Mouse (Mus musculus) midbrain, embryonic 14.5 days (tissue): ENCODE results near the gene Dhx37. TPM values are rescaled to one million over a fixed set of nuclear protein-coding genes. Genes with fewer than 3 reads are reported as not detected.

Experiments used
- ATAC-seq: fragments of 200-750 bp; cut with Nextera tagmentation; 2 replicates; pipeline ENCODE4 v1.8.0; 2017; ENCODE audit warnings: moderate number of reproducible peaks, moderate library complexity; ENCODE audit not compliant: low FRiP score, low TSS enrichment
- DNase-seq: peaks from one replicate; pipeline ENCODE4 v3.0.0-alpha.2; 2015
- H3K27ac ChIP-seq: fragments of 300-500 bp; sonication (generic); replicated peaks from 2 replicates; pipeline ENCODE4 v1.5.1; 2014; ENCODE audit warnings: mild to moderate bottlenecking, low read depth, low read length, moderate library complexity
- H3K27me3 ChIP-seq: fragments of 300-500 bp; sonication (generic); 2 replicates; pipeline ENCODE4 v1.6.1; 2014; ENCODE audit warnings: low read length, control low read depth, mixed read lengths; ENCODE audit not compliant: control insufficient read depth, insufficient read depth
- H3K36me3 ChIP-seq: fragments of 300-500 bp; sonication (generic); 2 replicates; pipeline ENCODE4 v1.6.1; 2014; ENCODE audit warnings: low read length, control low read depth; ENCODE audit not compliant: control insufficient read depth, insufficient read depth
- H3K4me1 ChIP-seq: fragments of 300-500 bp; sonication (generic); 2 replicates; pipeline ENCODE4 v1.6.1; 2014; ENCODE audit warnings: mild to moderate bottlenecking, antibody characterized with exemption, low read length, control low read depth; ENCODE audit not compliant: control insufficient read depth, insufficient read depth
- H3K4me2 ChIP-seq: fragments of 300-500 bp; sonication (generic); 2 replicates; pipeline ENCODE4 v1.6.1; 2014; ENCODE audit warnings: mild to moderate bottlenecking, low read length, moderate library complexity
- H3K4me3 ChIP-seq: fragments of 300-500 bp; sonication (generic); replicated peaks from 2 replicates; pipeline ENCODE4 v1.5.1; 2014; ENCODE audit warnings: low read depth, low read length
- H3K9ac ChIP-seq: fragments of 300-500 bp; sonication (generic); replicated peaks from 2 replicates; pipeline ENCODE4 v1.6.1; 2014; ENCODE audit warnings: mild to moderate bottlenecking, low read length, moderate library complexity
- H3K9me3 ChIP-seq: fragments of 300-500 bp; sonication (generic); 2 replicates; pipeline ENCODE4 v1.6.1; 2016; ENCODE audit warnings: low read length, control low read depth, mixed read lengths; ENCODE audit not compliant: control insufficient read depth
- WGBS: fragments of 180-500 bp; shearing (Covaris S2); extraction: QIAGEN DNeasy Blood & Tissue Kit; methylation state at CpG from one replicate; pipeline ENCODE4 v1.1.7; 2014; 5-methylcytosine and 5-hydroxymethylcytosine counted together
- polyA plus RNA-seq: library from polyadenylated mRNA; unstranded; fragments of >200 nt; fragmentation: Nextera tagmentation; extraction: Ambion mirVana; gene quantifications from 2 replicates; pipeline ENCODE4 v1.2.1, GENCODE M21; 2014

Gene Dhx37
- polyA plus RNA-seq, 1 experiment from 2014 or later = 9.8 TPM

DNA sequence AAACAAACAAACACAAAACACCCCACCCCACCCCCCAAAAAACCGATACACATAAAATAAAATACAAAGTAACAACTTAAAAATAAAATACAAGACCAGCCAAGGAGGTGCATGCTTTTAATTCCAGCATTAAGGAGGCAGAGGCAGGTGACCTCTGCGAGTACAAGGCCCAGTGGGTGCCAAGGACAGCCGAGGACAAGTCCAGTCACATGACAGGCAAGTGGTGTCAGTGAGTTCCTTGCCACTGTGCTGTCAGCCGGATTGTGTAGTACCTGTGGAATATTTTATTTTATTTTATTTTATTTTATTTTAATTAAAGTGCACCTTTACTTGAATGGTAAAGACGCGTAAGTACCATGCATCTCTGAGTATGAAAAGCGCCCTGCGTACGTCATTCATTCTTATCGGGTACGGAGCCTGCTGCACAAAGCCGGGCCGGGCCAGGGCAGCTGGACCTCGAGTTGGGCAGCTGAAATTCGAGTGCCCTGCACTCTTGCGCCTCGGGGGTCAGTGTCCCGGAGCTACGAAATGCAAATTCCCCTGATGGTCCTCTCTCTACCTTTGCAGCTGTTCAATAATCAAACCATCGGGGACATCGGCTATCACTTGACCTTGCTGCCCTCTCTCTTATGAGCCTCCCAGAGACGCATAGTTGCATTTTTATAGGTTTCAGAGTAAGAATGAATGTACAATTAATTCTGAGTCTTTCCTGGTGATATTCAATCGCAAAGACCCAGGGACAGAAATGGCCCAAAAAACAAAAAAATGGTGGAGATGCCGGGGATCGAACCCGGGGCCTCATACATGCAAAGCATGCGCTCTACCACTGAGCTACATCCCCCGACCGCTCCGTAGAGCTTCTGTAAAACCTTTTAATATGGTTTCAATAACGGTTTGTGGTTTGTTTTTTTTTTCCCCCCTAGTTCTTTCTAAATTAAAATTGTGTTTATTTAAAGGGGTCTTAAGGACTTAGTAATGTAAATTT lies 30.1 kb downstream of the Dhx37 start:
- peaks cover 7% of the 10 kb centered on the region for H3K4me1 ChIP-seq
- no peaks in the 10 kb centered on the region for H3K36me3 ChIP-seq
- H3K27ac ChIP-seq = peak overlapping the region; percentile 60
- peak overlapping the region; percentile 32 for H3K4me3 ChIP-seq
- H3K4me2 ChIP-seq = peak overlapping the region; percentile 53
- 9% methylated on average over 31 of the region's 31 CpGs for WGBS
- peak overlapping the region; percentile 34; the same call in 1 of the 2 replicates for H3K9ac ChIP-seq
- DNase-seq (peak; percentile 89), ATAC-seq (peak; percentile 42; the same call in 1 of the 2 replicates)
- no peaks in the 10 kb centered on the region for H3K9me3 ChIP-seq
- H3K27me3 ChIP-seq = no peaks in the 10 kb centered on the region

DNA sequence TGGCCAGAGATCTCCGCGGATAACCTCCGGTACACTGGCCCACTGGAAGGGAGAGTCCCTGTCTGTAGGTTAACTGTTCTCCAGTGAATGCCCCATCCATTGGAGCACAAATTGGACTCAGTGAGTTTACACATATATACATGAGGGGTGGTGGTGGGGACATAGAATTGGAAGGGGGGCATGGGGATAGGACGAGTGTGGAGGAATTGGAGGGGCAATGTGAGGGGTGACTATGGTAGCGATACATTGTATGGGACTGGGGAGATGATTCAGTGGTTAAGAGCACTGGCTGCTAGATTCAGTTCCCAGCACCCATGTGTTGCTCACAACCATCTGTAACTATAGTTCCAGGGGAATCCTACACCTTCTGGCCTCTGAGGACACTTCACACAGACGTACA lies 30.9 kb downstream of the Dhx37 start:
- ATAC-seq = no peak

DNA sequence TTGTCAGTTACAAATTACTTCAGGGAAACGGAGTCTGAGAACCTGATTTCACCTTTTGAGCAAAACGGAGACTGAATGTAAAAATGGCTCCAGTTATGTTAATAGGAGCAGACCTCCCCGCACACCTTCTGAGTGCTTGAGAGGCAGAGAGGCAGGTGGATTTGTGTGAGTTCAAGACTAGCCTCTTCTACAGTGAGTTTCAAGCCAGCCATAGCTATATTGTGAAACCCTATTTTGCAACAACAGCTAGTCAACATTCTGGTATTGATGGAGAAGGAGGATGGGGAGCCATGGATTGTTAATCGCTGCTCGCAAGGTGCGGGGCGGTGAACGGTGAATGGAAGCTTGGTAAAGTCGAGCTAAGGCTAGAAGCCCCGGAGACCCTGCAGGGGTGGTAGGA lies 31.4 kb downstream of the Dhx37 start:
- H3K9me3 ChIP-seq = no peaks in the 10 kb centered on the region
- H3K4me2 ChIP-seq = no peak overlapping the region
- no peak for ATAC-seq
- no peaks in the 10 kb centered on the region for H3K27me3 ChIP-seq
- H3K27ac ChIP-seq = no peak overlapping the region
- H3K4me1 ChIP-seq = peaks cover 7% of the 10 kb centered on the region
- H3K36me3 ChIP-seq = no peaks in the 10 kb centered on the region
- no peak overlapping the region for H3K4me3 ChIP-seq
- no peak overlapping the region for H3K9ac ChIP-seq
- DNase-seq = no peak
- WGBS = 51% methylated on average over 10 of the region's 10 CpGs

More for the DNA sequence above, 30.9 kb downstream of the Dhx37 start:
- no peak overlapping the region for H3K9ac ChIP-seq
- H3K9me3 ChIP-seq = no peaks in the 10 kb centered on the region
- H3K4me3 ChIP-seq = no peak overlapping the region
- H3K4me1 ChIP-seq = peaks cover 7% of the 10 kb centered on the region
- H3K27ac ChIP-seq = no peak overlapping the region
- no peaks in the 10 kb centered on the region for H3K36me3 ChIP-seq
- no peaks in the 10 kb centered on the region for H3K27me3 ChIP-seq
- WGBS = 60% methylated on average over 6 of the region's 6 CpGs
- no peak overlapping the region for H3K4me2 ChIP-seq
- DNase-seq = no peak

DNA sequence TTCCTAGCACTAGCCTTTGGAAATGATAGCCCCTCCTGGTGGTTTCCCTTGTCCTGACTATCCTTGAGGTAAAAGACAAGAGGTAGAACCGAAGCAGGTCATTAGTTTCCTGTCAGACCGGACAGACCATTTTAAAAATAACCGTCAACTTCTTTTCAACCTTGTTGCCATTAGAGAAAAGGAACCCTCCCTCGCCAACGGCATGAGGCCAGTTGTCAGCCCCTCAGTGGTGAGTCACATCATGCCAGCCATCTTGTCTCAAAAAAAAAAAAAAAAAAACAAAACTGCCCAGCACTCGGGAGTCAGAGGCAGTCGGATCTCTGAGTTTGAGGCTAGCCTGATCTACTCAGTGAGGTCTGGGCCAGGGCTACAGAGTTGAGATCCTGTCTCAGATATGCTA lies 33.0 kb downstream of the Dhx37 start:
- Histone ChIP-seq H3K27me3 (no peaks in the 10 kb centered on the region), H3K4me1 (no peaks in the 10 kb centered on the region), H3K36me3 (no peaks in the 10 kb centered on the region), H3K9ac (no peak overlapping the region), H3K9me3 (no peaks in the 10 kb centered on the region), H3K27ac (no peak overlapping the region), H3K4me3 (no peak overlapping the region), H3K4me2 (no peak overlapping the region)
- WGBS = 72% methylated on average over 7 of the region's 7 CpGs
- ATAC-seq (no peak), DNase-seq (no peak)

DNA sequence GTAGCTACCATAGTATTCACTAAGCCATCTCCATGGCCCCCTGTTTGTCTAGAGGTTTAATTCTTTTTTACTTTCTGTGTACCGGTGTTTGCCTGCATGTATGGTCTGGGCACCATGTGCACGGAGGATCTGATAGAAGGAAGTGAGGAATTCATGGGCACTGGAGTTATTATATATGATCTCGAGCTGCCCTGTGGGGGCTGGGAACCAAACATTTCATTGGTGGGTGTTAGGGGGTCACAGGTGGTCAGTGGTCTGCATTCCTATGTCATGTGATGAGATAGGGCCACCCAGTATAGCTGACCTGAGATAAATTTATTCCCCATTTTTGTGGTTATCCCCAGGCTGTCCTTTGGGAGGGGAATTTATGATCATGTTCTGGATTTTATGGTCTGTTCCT lies 38.9 kb downstream of the Dhx37 start:
- H3K36me3 ChIP-seq = no peaks in the 10 kb centered on the region
- no peak for DNase-seq
- no peaks in the 10 kb centered on the region for H3K27me3 ChIP-seq
- peak overlapping the region; percentile 70; the same call in 1 of the 2 replicates for H3K4me2 ChIP-seq
- H3K4me3 ChIP-seq = 0 out of 2 replicates have a peak overlapping the region, but pooled peaks have one; percentile 12
- 33% methylated on average over 3 of the region's 3 CpGs for WGBS
- peak overlapping the region; percentile 99 for H3K27ac ChIP-seq
- H3K9me3 ChIP-seq = no peaks in the 10 kb centered on the region
- H3K4me1 ChIP-seq = peaks cover 32% of the 10 kb centered on the region
- H3K9ac ChIP-seq = peak overlapping the region; percentile 29; the same call in 1 of the 2 replicates
- no peak for ATAC-seq

DNA sequence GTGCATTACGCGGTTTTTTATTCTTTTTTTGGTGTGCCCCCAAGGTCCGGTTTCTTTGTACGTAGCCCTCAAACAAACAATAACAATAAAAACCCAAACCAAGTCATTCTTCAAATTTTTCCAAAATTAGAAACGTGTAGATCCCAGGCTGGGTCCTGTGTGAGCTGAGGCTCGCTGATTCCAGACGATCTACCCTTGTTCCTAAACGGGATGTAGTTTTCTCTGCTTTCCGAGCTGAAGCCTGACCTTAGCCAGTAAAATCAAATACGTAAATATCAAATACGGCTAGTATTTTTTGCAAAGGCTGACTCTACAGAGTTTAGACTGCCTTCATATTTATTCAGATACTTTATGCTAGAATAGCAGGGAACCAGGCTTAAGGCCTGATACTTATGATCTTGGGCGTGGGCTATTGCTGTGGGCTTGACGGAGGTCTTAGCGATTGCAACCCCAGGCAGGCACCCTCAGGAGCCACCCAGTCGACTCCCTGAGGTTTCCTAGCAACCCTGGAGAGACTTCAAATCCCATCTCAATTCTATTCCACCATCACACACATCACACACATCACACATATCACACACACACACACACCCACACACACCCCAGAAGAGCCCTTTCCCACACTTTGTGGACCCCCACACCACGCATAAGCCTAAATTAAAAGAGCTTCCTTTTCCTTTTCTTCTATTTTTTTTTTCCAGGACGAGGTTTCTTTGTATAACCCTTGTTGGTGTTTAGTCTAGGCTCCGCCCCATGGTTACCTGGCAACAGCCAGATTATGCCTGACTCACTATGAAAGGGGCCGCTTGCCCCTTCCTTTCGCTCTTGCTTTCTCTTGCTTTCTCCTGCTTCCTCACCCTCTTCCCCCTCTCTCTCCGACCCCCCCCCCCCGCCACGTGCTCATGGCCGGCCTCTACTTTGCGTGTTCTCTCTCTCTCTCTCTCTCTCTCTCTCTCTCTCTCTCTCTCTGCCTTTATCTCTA lies 40.0 kb downstream of the Dhx37 start:
- H3K9ac ChIP-seq = peak overlapping the region; percentile 56
- WGBS = 4% methylated on average over 25 of the region's 25 CpGs
- no peaks in the 10 kb centered on the region for H3K27me3 ChIP-seq
- H3K27ac ChIP-seq = peak overlapping the region; percentile 99
- ATAC-seq (peak; percentile 69), DNase-seq (peak; percentile 93)
- peak overlapping the region; percentile 32 for H3K4me3 ChIP-seq
- H3K36me3 ChIP-seq = no peaks in the 10 kb centered on the region
- no peaks in the 10 kb centered on the region for H3K9me3 ChIP-seq
- H3K4me2 ChIP-seq = peak overlapping the region; percentile 70
- peaks cover 32% of the 10 kb centered on the region for H3K4me1 ChIP-seq

DNA sequence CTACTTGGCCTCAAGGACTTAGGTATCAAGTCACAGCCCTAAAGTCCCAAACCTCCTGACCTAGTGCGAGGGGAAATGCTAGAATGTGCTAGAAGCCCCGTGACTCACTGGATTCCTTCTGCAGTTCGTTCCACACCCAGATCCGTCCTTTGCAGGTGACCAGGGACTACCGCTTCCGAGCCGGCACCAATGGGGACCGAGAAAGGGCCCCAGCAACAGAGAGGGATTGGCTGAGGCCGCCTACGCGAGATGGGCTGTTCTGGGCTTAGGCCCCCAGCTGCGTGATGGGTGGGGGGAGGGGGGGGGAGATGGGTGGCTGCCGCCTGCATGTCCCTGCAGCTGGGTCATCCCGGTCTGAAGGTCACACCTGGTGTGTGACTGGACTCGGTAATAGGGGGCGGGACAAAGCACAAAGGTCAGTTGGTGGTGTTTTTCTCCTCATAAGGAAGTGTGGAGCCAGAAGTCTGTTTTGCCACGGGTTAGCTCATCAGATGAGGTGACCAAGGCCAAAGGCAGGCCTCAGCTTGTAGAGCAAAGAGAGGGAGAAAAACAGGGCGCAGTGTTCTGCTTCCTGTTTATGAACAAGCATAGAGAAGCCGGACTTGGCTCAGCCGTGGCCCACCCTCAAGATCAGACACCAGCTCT lies 40.8 kb downstream of the Dhx37 start:
- whole genome bisulfite sequencing = under 1% methylated on average over 20 of the region's 20 CpGs

DNA sequence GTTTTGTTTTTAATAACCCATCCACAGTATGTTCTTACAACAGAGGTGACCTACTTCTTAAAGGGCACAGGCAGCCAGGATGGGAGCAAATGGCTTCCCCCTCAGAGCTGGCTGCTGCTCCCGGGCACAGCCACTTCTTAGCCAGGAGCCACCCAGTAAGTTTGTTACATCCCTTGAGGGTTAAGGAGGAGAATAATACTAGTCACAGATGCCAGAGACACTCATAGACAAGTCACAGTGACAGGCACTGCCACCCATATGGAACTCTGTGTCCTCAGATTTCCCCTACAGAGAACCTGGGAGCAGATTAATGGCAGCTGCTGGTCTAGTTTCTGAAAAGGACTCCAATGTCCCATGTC lies 41.3 kb downstream of the Dhx37 start:
- no peaks in the 10 kb centered on the region for H3K36me3 ChIP-seq
- 7% methylated on average over 1 of the region's 1 CpGs for WGBS
- H3K9me3 ChIP-seq = no peaks in the 10 kb centered on the region
- H3K9ac ChIP-seq = 0 out of 2 replicates have a peak overlapping the region, but pooled peaks have one; percentile 2
- peak overlapping the region; percentile 70 for H3K4me2 ChIP-seq
- ATAC-seq (no peak), DNase-seq (no peak)
- no peak overlapping the region for H3K4me3 ChIP-seq
- H3K4me1 ChIP-seq = peaks cover 40% of the 10 kb centered on the region
- no peaks in the 10 kb centered on the region for H3K27me3 ChIP-seq
- H3K27ac ChIP-seq = peak overlapping the region; percentile 99

More for the DNA sequence above, 40.8 kb downstream of the Dhx37 start:
- H3K9me3 ChIP-seq = no peaks in the 10 kb centered on the region
- peak overlapping the region; percentile 56 for H3K9ac ChIP-seq
- peaks cover 39% of the 10 kb centered on the region for H3K4me1 ChIP-seq
- H3K4me3 ChIP-seq = peak overlapping the region; percentile 32
- peak; percentile 90 for ATAC-seq
- H3K27ac ChIP-seq = peak overlapping the region; percentile 99
- H3K36me3 ChIP-seq = no peaks in the 10 kb centered on the region
- H3K4me2 ChIP-seq = peak overlapping the region; percentile 70
- no peaks in the 10 kb centered on the region for H3K27me3 ChIP-seq
- peak; percentile 96 for DNase-seq
